Mouse (Mus musculus) embryonic facial prominence, embryonic 14.5 days (tissue): ENCODE measurements at regions not wholly inside any gene's neighbourhood (a gene's known extent, or its start where the extent isn't known, plus 50 kb on each side); places are given as distances from the start of the nearest gene placed in this dataset.

Experiments used
- ATAC-seq: fragments of 200-750 bp; cut with Nextera tagmentation; 2 replicates; pipeline ENCODE4 v1.8.0; 2017; ENCODE audit warnings: low read depth, moderate number of reproducible peaks, moderate TSS enrichment
- DNase-seq: peaks from one replicate; pipeline ENCODE4 v3.0.0-alpha.2; 2015; ENCODE audit warnings: low spot score
- H3K27ac ChIP-seq: fragments of 300-500 bp; sonication (generic); replicated peaks from 2 replicates; pipeline ENCODE4 v1.5.1; 2014; ENCODE audit warnings: low read depth, mild to moderate bottlenecking, low read length, moderate library complexity
- H3K27me3 ChIP-seq: fragments of 300-500 bp; sonication (generic); replicated peaks from 2 replicates; pipeline ENCODE4 v1.6.1; 2014; ENCODE audit warnings: low read length; ENCODE audit not compliant: control insufficient read depth, insufficient read depth
- H3K36me3 ChIP-seq: fragments of 300-500 bp; sonication (generic); 2 replicates; pipeline ENCODE4 v1.6.1; 2014; ENCODE audit warnings: low read length, mixed read lengths; ENCODE audit not compliant: control insufficient read depth, insufficient read depth
- H3K4me1 ChIP-seq: fragments of 300-500 bp; sonication (generic); 2 replicates; pipeline ENCODE4 v1.6.1; 2014; ENCODE audit warnings: antibody characterized with exemption, low read length; ENCODE audit not compliant: control insufficient read depth, insufficient read depth
- H3K4me2 ChIP-seq: fragments of 300-500 bp; sonication (generic); 2 replicates; pipeline ENCODE4 v1.6.1; 2014; ENCODE audit warnings: low read depth, mild to moderate bottlenecking, low read length, moderate library complexity, mixed read lengths
- H3K4me3 ChIP-seq: fragments of 300-500 bp; sonication (generic); 2 replicates; pipeline ENCODE4 v1.5.1; 2014; ENCODE audit warnings: low read depth, mild to moderate bottlenecking, low read length
- H3K9ac ChIP-seq: fragments of 300-500 bp; sonication (generic); 2 replicates; pipeline ENCODE4 v1.6.1; 2014; ENCODE audit warnings: low read depth, mild to moderate bottlenecking, low read length, moderate library complexity, mixed read lengths
- H3K9me3 ChIP-seq: fragments of 300-500 bp; sonication (generic); 2 replicates; pipeline ENCODE4 v1.6.1; 2016; ENCODE audit warnings: low read length; ENCODE audit not compliant: control insufficient read depth
- WGBS: fragments of 180-500 bp; shearing (Covaris S2); extraction: QIAGEN DNeasy Blood & Tissue Kit; methylation state at CpG from one replicate; pipeline ENCODE4 v1.1.7; 2014; 5-methylcytosine and 5-hydroxymethylcytosine counted together

- H3K36me3 ChIP-seq = no peaks in the 10 kb centered on the region
- no peak overlapping the region for H3K9ac ChIP-seq
- no peak overlapping the region for H3K4me2 ChIP-seq
- ATAC-seq = no peak
- no peaks in the 10 kb centered on the region for H3K4me1 ChIP-seq
- no peak overlapping the region for H3K4me3 ChIP-seq
- no peak for DNase-seq
- H3K9me3 ChIP-seq = no peaks in the 10 kb centered on the region
- no peaks in the 10 kb centered on the region for H3K27me3 ChIP-seq
- 43% methylated on average over 8 of the region's 8 CpGs for WGBS
- H3K27ac ChIP-seq = no peak overlapping the region
These were observed 129.7 kb upstream of the Kcnj15 start for GRCm38 (mm10) chr16:95127616-95128015.

GRCm38 (mm10) chr16:95131815-95132214, 125.5 kb upstream of the Kcnj15 start:
- WGBS = 70% methylated on average over 5 of the region's 5 CpGs
- H3K4me2 ChIP-seq = no peak overlapping the region
- no peaks in the 10 kb centered on the region for H3K4me1 ChIP-seq
- ATAC-seq (no peak), DNase-seq (no peak)
- H3K4me3 ChIP-seq = no peak overlapping the region
- no peak overlapping the region for H3K27ac ChIP-seq
- no peak overlapping the region for H3K9ac ChIP-seq
- no peaks in the 10 kb centered on the region for H3K36me3 ChIP-seq
- no peaks in the 10 kb centered on the region for H3K9me3 ChIP-seq
- no peaks in the 10 kb centered on the region for H3K27me3 ChIP-seq

- Histone ChIP-seq H3K27ac (no peak overlapping the region), H3K27me3 (no peaks in the 10 kb centered on the region), H3K9me3 (no peaks in the 10 kb centered on the region), H3K4me3 (no peak overlapping the region), H3K36me3 (no peaks in the 10 kb centered on the region), H3K4me1 (no peaks in the 10 kb centered on the region), H3K9ac (no peak overlapping the region), H3K4me2 (no peak overlapping the region)
- DNase-seq (no peak), ATAC-seq (no peak)
- WGBS = 59% methylated on average over 3 of the region's 3 CpGs
These were observed 118.5 kb upstream of the Kcnj15 start for GRCm38 (mm10) chr16:95138809-95139208.

GRCm38 (mm10) chr16:95141510-95142394, 115.6 kb upstream of the Kcnj15 start:
- Histone ChIP-seq H3K4me3 (no peak overlapping the region), H3K36me3 (no peaks in the 10 kb centered on the region), H3K27ac (no peak overlapping the region), H3K4me2 (no peak overlapping the region), H3K9ac (no peak overlapping the region), H3K4me1 (no peaks in the 10 kb centered on the region), H3K27me3 (no peaks in the 10 kb centered on the region), H3K9me3 (no peaks in the 10 kb centered on the region)
- peak; percentile 17 for DNase-seq
- WGBS = 64% methylated on average over 8 of the region's 8 CpGs
- no peak for ATAC-seq

GRCm38 (mm10) chr16:95150499-95150898, 106.9 kb upstream of the Kcnj15 start:
- Histone ChIP-seq H3K4me1 (no peaks in the 10 kb centered on the region), H3K27ac (no peak overlapping the region), H3K9ac (no peak overlapping the region), H3K36me3 (no peaks in the 10 kb centered on the region), H3K4me3 (no peak overlapping the region), H3K27me3 (no peaks in the 10 kb centered on the region), H3K4me2 (no peak overlapping the region), H3K9me3 (no peaks in the 10 kb centered on the region)
- no peak for DNase-seq
- no peak for ATAC-seq
- 64% methylated on average over 8 of the region's 8 CpGs for WGBS

- H3K27ac ChIP-seq = no peak overlapping the region
- H3K36me3 ChIP-seq = no peaks in the 10 kb centered on the region
- H3K9ac ChIP-seq = no peak overlapping the region
- DNase-seq (no peak), ATAC-seq (no peak)
- H3K27me3 ChIP-seq = no peaks in the 10 kb centered on the region
- H3K4me2 ChIP-seq = no peak overlapping the region
- H3K4me3 ChIP-seq = no peak overlapping the region
- 71% methylated on average over 3 of the region's 3 CpGs for WGBS
- H3K9me3 ChIP-seq = no peaks in the 10 kb centered on the region
- H3K4me1 ChIP-seq = no peaks in the 10 kb centered on the region
These were observed 105.9 kb upstream of the Kcnj15 start for GRCm38 (mm10) chr16:95151499-95151898.

GRCm38 (mm10) chr16:95151914-95152313, 105.4 kb upstream of the Kcnj15 start:
- Histone ChIP-seq H3K9me3 (no peaks in the 10 kb centered on the region), H3K9ac (no peak overlapping the region), H3K27ac (no peak overlapping the region), H3K36me3 (no peaks in the 10 kb centered on the region), H3K4me2 (no peak overlapping the region), H3K27me3 (no peaks in the 10 kb centered on the region), H3K4me1 (no peaks in the 10 kb centered on the region), H3K4me3 (no peak overlapping the region)
- 74% methylated on average over 6 of the region's 6 CpGs for WGBS
- no peak for ATAC-seq
- DNase-seq = no peak

GRCm38 (mm10) chr16:95152742-95153383, 104.5 kb upstream of the Kcnj15 start:
- Histone ChIP-seq H3K9ac (no peak overlapping the region), H3K27me3 (no peaks in the 10 kb centered on the region), H3K27ac (no peak overlapping the region), H3K4me1 (no peaks in the 10 kb centered on the region), H3K36me3 (no peaks in the 10 kb centered on the region), H3K4me2 (no peak overlapping the region), H3K4me3 (no peak overlapping the region), H3K9me3 (no peaks in the 10 kb centered on the region)
- 64% methylated on average over 13 of the region's 13 CpGs for WGBS
- ATAC-seq (no peak), DNase-seq (no peak)

GRCm38 (mm10) chr16:95168349-95168748, 89.0 kb upstream of the Kcnj15 start:
- Histone ChIP-seq H3K4me1 (no peaks in the 10 kb centered on the region), H3K27me3 (no peaks in the 10 kb centered on the region), H3K9me3 (no peaks in the 10 kb centered on the region), H3K9ac (no peak overlapping the region), H3K27ac (no peak overlapping the region), H3K36me3 (no peaks in the 10 kb centered on the region), H3K4me3 (no peak overlapping the region), H3K4me2 (no peak overlapping the region)
- no peak for DNase-seq
- no peak for ATAC-seq
- WGBS = 77% methylated on average over 7 of the region's 7 CpGs
